Mouse (Mus musculus) midbrain, embryonic 12.5 days (tissue): ENCODE data around the gene Arhgap24. TPM values are rescaled to one million over a fixed set of nuclear protein-coding genes. Genes with fewer than 3 reads are reported as not detected.
"Not testable (repeated sequence)": the region's sequence is repeated elsewhere in the genome, so short reads cannot be mapped to it uniquely, and the experiment has no call there.

Experiments
- ATAC-seq: fragments of 200-750 bp; cut with Nextera tagmentation; 2 replicates; pipeline ENCODE4 v1.8.0; 2017; ENCODE audit warnings: low read depth, moderate TSS enrichment, moderate library complexity; ENCODE audit not compliant: low FRiP score
- H3K27ac ChIP-seq: fragments of 300-500 bp; sonication (generic); replicated peaks from 2 replicates; pipeline ENCODE4 v1.5.1; 2016; ENCODE audit warnings: mild to moderate bottlenecking
- H3K27me3 ChIP-seq: fragments of 300-500 bp; sonication (generic); 2 replicates; pipeline ENCODE4 v1.6.1; 2016; ENCODE audit warnings: mild to moderate bottlenecking
- H3K36me3 ChIP-seq: fragments of 300-500 bp; sonication (generic); 2 replicates; pipeline ENCODE4 v1.6.1; 2016
- H3K4me1 ChIP-seq: fragments of 300-500 bp; sonication (generic); 2 replicates; pipeline ENCODE4 v1.6.1; 2016
- H3K4me2 ChIP-seq: fragments of 300-500 bp; sonication (generic); replicated peaks from 2 replicates; pipeline ENCODE4 v1.6.1; 2016; ENCODE audit warnings: mild to moderate bottlenecking, moderate library complexity
- H3K4me3 ChIP-seq: fragments of 300-500 bp; sonication (generic); 2 replicates; pipeline ENCODE4 v1.5.1; 2016; ENCODE audit warnings: mild to moderate bottlenecking
- H3K9ac ChIP-seq: fragments of 300-500 bp; sonication (generic); replicated peaks from 2 replicates; pipeline ENCODE4 v1.6.1; 2016; ENCODE audit warnings: mild to moderate bottlenecking, moderate library complexity
- H3K9me3 ChIP-seq: fragments of 300-500 bp; sonication (generic); 2 replicates; pipeline ENCODE4 v1.6.1; 2016; ENCODE audit warnings: mild to moderate bottlenecking
- WGBS: fragments of 180-500 bp; shearing (Covaris S2); methylation state at CpG from one replicate; pipeline ENCODE4 v1.1.7; 2016; 5-methylcytosine and 5-hydroxymethylcytosine counted together
- polyA plus RNA-seq: library from polyadenylated mRNA; unstranded; fragments of >200 nt; fragmentation: Nextera tagmentation; extraction: Ambion mirVana; gene quantifications from 2 replicates; pipeline ENCODE4 v1.2.1, GENCODE M21; 2016

Arhgap24 gene
- polyA plus RNA-seq, 1 experiment from 2014 or later, result 5.7 TPM

DNA sequence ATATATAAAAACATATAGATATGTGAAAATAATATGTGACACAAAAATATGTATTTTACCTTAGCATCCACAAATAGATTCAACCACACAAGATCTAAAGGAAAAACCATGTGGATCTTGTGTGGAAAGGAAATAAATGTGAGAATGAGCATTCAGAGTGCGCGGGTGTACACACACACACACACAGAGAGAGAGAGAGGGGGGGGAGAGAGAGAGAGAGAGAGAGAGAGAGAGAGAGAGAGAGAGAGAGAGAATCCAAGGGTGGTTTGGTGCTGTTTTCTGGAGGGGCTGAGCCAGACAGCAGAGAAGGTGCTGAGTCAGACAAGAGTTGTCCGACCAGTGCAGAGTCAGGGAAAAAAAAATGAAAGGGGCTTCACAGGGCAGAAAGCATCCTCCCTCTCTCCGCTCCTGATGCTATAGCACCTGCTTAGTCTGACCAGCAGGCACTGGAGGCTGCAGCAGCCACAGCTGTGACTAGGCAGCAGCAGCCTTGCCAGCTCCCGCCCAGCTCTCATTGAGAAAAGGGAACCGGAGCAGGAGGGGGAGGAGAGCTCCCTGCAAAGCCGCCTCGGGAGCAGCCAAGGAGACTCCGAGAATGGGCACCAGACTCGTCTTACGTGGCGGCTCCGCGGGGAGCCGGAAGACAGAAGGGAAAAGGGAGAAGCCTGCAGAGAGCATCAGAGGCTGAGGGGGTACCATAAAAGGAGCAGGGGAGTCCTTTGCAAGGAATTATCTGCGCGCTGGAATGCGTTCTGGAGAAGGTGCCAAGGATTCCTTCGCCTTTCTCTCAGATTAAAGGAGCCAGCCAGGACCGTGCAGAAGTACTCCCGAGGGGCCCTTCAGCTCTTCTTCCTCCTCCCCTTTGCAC lies 363.8 kb downstream of the Arhgap24 start:
- H3K9me3 ChIP-seq, result no peaks in the 10 kb centered on the region
- peak overlapping the region; percentile 82 for H3K4me2 ChIP-seq
- WGBS, result under 1% methylated on average over 21 of the region's 21 CpGs
- peak overlapping the region; percentile 47 for H3K4me3 ChIP-seq
- peaks cover 27% of the 10 kb centered on the region for H3K4me1 ChIP-seq
- no peaks in the 10 kb centered on the region for H3K36me3 ChIP-seq
- peak overlapping the region; percentile 75 for H3K27ac ChIP-seq
- H3K27me3 ChIP-seq, result peaks cover 4% of the 10 kb centered on the region; the same call in 1 of the 2 replicates
- H3K9ac ChIP-seq, result peak overlapping the region; percentile 52
- peak; percentile 95 for ATAC-seq

DNA sequence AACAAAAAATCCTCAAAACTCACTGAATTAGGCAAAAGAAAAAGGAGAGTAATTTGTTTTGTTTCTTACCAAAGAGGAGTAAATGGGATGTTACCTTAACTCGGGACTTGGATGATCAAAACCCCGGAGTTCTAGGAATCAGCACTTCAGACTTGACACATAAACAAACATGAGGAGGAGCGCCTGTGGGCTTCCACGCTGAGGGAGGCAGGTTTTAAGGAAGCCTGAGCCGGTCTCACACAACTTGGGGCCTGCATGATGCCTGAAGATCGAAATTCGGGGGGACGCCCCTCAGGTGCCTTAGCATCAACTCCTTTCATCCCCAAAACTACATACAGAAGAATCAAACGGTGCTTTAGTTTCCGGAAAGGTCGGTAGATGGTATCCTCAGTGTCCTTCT lies 364.6 kb downstream of the Arhgap24 start:
- peak overlapping the region; percentile 47 for H3K4me3 ChIP-seq
- H3K4me2 ChIP-seq, result peak overlapping the region; percentile 82
- H3K27me3 ChIP-seq, result peaks cover 4% of the 10 kb centered on the region; the same call in 1 of the 2 replicates
- peak overlapping the region; percentile 52; the same call in 1 of the 2 replicates for H3K9ac ChIP-seq
- WGBS, result 20% methylated on average over 11 of the region's 11 CpGs
- no peak overlapping the region; the same call in 1 of the 2 replicates for H3K27ac ChIP-seq
- ATAC-seq, result no peak
- H3K9me3 ChIP-seq, result no peaks in the 10 kb centered on the region
- H3K4me1 ChIP-seq, result peaks cover 27% of the 10 kb centered on the region
- no peaks in the 10 kb centered on the region for H3K36me3 ChIP-seq

DNA sequence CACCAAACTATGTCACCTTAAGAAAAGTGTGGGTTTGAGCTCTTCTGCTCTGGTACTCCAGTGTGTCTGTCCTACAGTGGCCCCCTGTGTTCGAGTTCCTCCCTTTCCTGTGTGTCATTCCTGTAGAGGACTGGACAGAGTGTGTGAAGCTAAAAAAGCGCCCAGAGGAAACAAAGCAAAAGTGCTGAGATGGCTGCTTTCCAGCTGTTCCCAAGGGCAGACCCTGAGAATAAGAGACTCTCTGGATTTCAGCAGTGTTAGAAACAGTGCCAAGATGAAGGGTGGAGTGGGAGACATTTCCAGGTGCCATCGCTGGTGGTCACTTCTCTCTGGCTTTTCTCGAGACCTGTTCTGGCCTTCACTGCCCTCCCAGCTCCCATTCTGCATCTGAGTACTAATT lies 366.7 kb downstream of the Arhgap24 start:
- peaks cover 24% of the 10 kb centered on the region for H3K4me1 ChIP-seq
- no peak overlapping the region for H3K4me3 ChIP-seq
- no peak overlapping the region for H3K4me2 ChIP-seq
- WGBS, result 78% methylated on average over 4 of the region's 4 CpGs
- H3K27ac ChIP-seq, result no peak overlapping the region
- peaks cover 4% of the 10 kb centered on the region; the same call in 1 of the 2 replicates for H3K27me3 ChIP-seq
- H3K9ac ChIP-seq, result no peak overlapping the region
- no peak for ATAC-seq
- no peaks in the 10 kb centered on the region for H3K9me3 ChIP-seq
- H3K36me3 ChIP-seq, result no peaks in the 10 kb centered on the region

DNA sequence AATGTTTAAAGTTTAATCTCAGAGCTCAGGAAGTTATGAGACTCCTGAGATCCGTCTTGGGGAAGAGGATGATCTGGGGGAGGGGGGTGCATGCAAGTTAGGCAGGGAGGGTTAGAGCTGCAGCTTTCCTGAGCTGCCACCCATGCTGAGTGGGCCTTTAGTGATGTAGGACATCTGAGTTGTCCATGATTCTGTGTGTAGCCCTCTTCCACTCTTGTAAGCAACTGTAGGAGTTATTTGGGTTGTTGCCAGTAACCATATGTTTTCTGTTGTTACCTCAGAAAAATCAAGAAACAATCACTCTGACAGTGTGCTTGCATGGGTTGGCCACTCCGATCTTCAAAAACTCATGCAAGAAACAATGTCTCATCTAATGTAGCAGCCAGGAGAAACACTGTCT lies 370.6 kb downstream of the Arhgap24 start:
- Histone ChIP-seq H3K27me3 (no peaks in the 10 kb centered on the region), H3K36me3 (no peaks in the 10 kb centered on the region)
- 90% methylated on average over 2 of the region's 2 CpGs for WGBS

DNA sequence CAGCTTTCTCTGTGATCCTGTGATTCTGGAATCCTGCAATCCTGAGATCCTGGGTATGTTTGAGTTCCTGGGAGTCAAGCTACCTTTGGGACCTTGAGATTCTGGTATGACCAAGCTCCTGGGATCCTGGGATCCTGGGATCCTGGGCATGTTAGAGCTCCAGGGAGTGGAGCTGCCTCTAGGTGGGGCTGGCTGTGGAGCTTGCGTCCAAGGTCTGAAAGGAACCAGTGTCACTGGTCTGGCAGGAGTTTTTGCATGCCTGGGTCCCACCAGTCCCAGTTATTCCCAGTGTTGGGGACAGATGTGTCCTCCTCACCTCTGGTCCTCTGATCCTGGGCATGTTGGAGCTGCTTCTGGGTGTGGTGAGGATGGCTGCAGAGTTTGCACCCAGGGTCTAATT lies 372.6 kb downstream of the Arhgap24 start:
- Histone ChIP-seq H3K4me3 (no peak overlapping the region), H3K27me3 (no peaks in the 10 kb centered on the region), H3K36me3 (no peaks in the 10 kb centered on the region), H3K4me1 (peaks cover 7% of the 10 kb centered on the region), H3K27ac (no peak overlapping the region), H3K4me2 (no peak overlapping the region), H3K9me3 (no peaks in the 10 kb centered on the region), H3K9ac (no peak overlapping the region)
- no peak for ATAC-seq
- WGBS, result 92% methylated on average over 1 of the region's 1 CpGs

More for the DNA sequence above, 370.6 kb downstream of the Arhgap24 start:
- Histone ChIP-seq H3K4me2 (no peak overlapping the region), H3K4me3 (no peak overlapping the region), H3K4me1 (peaks cover 7% of the 10 kb centered on the region), H3K9ac (no peak overlapping the region), H3K9me3 (no peaks in the 10 kb centered on the region), H3K27ac (no peak overlapping the region)
- no peak for ATAC-seq

DNA sequence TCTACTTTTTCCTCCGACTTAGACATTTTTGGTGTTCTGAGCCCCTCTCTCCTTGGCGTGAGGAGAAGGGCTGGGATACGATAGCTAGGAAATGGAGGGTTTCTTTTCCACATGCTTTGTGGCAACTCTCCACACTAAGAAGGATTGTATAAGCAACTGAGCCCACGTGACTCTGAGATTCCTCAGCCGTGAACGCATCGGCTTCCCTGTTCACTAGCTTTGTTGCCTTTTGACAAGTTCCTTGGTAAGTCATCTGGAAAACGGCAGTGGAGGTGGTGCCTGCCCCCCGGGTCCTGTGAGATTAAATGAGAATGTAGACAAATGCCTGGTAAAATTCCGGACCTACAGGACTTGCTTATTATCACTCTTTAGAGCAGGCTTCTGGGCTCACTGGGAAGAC lies 374.6 kb downstream of the Arhgap24 start:
- Histone ChIP-seq H3K4me1 (peaks cover 7% of the 10 kb centered on the region), H3K9me3 (no peaks in the 10 kb centered on the region), H3K27me3 (no peaks in the 10 kb centered on the region), H3K4me3 (no peak overlapping the region), H3K36me3 (no peaks in the 10 kb centered on the region), H3K9ac (0 out of 2 replicates have a peak overlapping the region, but pooled peaks have one; percentile 24), H3K4me2 (peak overlapping the region; percentile 40), H3K27ac (no peak overlapping the region)
- 16% methylated on average over 10 of the region's 10 CpGs for WGBS
- 0 out of 2 replicates have a peak, but pooled peaks have one; percentile 41 for ATAC-seq

DNA sequence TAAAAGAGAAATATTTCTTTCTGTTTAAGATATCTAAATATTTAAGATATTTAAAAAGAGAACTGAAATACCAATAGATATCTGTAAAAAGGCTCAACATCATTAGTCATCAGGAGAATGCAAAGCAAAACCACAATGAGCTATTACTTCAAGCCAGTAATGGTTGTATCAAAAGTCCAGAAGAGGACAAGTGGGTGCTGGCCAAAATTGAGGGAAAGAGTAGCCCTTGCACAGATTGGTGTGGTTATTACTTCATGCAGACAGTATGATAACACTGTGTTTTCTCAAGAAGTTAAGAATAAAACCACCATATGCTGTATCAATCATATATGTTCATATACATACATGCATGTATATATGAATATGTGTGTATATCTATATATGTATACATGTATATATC lies 376.9 kb downstream of the Arhgap24 start:
- no peaks in the 10 kb centered on the region for H3K27me3 ChIP-seq
- no peak overlapping the region for H3K27ac ChIP-seq
- ATAC-seq, result no peak
- no peak overlapping the region for H3K4me3 ChIP-seq
- H3K4me2 ChIP-seq, result no peak overlapping the region
- H3K4me1 ChIP-seq, result peaks cover 7% of the 10 kb centered on the region
- no peak overlapping the region for H3K9ac ChIP-seq
- no peaks in the 10 kb centered on the region for H3K36me3 ChIP-seq
- no peaks in the 10 kb centered on the region for H3K9me3 ChIP-seq

DNA sequence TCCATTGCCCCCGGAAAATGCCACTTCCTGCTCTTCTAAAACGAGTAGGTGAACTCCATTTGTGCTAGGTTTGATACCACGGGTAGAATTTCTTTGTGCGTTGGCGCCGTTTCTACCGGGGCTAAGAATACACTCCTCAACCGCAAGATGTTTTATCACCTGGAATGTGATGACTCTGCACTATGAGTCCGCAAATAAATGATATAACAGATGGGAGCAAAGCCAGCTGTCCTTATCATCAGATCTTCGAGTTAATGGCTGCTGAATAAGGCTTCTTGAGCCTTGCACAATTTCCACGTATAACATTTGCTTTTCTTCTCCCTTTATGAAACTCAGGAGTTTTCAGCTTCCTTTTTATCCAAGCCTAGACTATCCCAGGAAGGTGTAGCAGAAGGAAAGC lies 378.6 kb downstream of the Arhgap24 start:
- Histone ChIP-seq H3K27ac (no peak overlapping the region), H3K9ac (no peak overlapping the region), H3K27me3 (no peaks in the 10 kb centered on the region), H3K9me3 (no peaks in the 10 kb centered on the region), H3K4me1 (peaks cover 7% of the 10 kb centered on the region), H3K4me2 (no peak overlapping the region), H3K4me3 (no peak overlapping the region), H3K36me3 (no peaks in the 10 kb centered on the region)
- WGBS, result 90% methylated on average over 11 of the region's 11 CpGs
- ATAC-seq, result no peak

DNA sequence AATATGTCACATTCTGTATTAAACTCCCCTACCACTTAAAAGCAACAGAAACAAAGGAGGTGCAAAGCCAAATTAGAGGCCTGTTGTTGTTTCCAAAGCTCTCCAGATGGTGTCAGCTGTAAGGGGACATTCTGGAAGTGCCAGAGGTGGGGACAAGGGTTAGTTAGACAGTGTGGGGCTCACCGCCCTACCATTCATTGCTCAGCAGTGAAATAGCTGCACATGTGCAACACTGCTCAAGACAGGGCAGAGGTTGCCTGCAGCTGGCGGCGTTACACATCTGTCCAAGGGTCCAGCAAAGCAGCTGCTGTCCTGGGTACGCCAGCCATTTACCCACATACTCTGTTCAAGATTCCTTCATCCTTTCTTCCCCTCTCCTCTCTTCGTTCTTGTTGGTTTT lies 387.0 kb downstream of the Arhgap24 start:
- no peaks in the 10 kb centered on the region for H3K36me3 ChIP-seq
- 59% methylated on average over 5 of the region's 5 CpGs for WGBS

DNA sequence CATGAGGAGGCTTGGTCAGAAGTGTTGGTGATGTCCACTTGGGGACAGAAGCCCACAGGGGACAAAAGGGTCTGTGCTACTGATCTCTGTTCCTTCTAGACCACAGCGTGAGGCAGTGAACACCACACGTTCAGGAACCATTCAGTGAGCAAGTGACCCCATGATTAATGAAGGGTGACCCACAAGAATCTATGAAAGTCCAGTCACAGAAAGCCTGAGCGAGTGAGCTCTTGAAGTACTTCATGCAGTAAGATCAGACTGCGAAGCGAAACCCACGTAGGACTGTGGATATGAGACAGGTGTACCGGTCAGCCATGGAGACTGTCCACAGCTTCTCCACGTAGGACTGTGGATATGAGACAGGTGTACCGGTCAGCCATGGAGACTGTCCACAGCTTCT lies 391.8 kb downstream of the Arhgap24 start:
- H3K4me2 ChIP-seq, H3K9ac ChIP-seq, H3K36me3 ChIP-seq, H3K9me3 ChIP-seq, H3K4me3 ChIP-seq, H3K27ac ChIP-seq, H3K4me1 ChIP-seq, ATAC-seq, H3K27me3 ChIP-seq: not testable (repeated sequence)
- WGBS, result 88% methylated on average over 9 of the region's 9 CpGs

More for the DNA sequence above, 387.0 kb downstream of the Arhgap24 start:
- Histone ChIP-seq H3K4me1 (no peaks in the 10 kb centered on the region), H3K4me3 (no peak overlapping the region), H3K9ac (no peak overlapping the region), H3K27ac (no peak overlapping the region), H3K27me3 (no peaks in the 10 kb centered on the region), H3K9me3 (no peaks in the 10 kb centered on the region), H3K4me2 (no peak overlapping the region)
- ATAC-seq, result no peak

DNA sequence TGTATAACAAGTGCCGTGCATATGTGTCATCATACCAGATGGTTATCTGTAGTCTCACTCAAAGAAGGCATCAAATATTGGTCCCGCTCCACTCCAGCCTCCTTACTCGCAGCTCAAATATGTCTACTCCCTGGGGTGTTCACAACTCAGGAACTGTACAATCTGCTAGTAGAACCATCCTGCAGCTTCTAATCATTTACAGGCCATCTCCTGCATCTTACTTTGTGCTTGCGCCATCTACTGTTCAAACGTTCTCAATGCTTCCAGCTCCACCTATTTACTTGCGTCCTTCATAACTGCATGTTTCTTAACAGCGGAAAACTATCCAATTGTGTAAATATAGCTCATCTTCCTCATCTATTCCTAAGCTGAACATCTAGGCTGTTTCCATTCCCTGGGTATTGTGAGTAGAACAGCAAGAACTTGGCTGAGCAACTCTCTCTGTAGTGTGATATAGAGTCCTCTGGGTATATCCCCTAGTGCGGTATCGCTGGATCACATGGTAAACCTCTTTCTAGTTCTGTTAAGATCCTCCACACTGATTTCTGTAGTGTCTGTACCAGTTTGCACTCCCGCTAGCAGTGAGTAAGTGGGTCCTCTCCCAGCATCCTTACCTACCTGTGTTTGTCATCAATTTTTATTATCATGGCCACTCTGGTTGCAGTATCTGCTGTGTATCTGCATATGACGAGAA lies 393.6 kb downstream of the Arhgap24 start:
- no peaks in the 10 kb centered on the region for H3K36me3 ChIP-seq
- no peaks in the 10 kb centered on the region for H3K27me3 ChIP-seq
- H3K4me2 ChIP-seq, result no peak overlapping the region
- H3K27ac ChIP-seq, result no peak overlapping the region
- no peaks in the 10 kb centered on the region for H3K4me1 ChIP-seq
- no peak overlapping the region for H3K4me3 ChIP-seq
- H3K9me3 ChIP-seq, result no peaks in the 10 kb centered on the region
- 45% methylated on average over 11 of the region's 11 CpGs for WGBS
- peak; percentile 47; the same call in 1 of the 2 replicates for ATAC-seq
- no peak overlapping the region for H3K9ac ChIP-seq

DNA sequence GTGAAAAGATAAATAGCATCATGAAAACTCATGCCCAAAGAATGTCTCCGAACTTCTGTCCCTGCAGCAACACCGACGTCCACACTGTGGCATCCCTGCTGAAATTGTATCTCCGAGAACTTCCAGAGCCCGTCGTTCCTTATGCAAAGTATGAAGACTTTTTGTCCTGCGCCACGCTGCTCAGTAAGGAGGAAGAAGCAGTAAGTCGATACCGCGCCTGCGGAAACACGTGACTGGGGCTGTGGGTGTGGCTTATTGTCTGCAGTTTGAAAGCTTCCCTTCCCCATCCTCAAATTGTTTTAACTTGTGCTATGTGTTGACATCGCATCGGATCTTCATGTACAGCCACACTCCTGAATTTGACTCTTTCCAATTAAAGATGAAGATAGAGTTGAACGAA lies 394.4 kb downstream of the Arhgap24 start:
- no peak overlapping the region for H3K27ac ChIP-seq
- 66% methylated on average over 16 of the region's 16 CpGs for WGBS

More for the DNA sequence above, 394.4 kb downstream of the Arhgap24 start:
- H3K4me1 ChIP-seq, result no peaks in the 10 kb centered on the region
- H3K27me3 ChIP-seq, result no peaks in the 10 kb centered on the region
- no peaks in the 10 kb centered on the region for H3K36me3 ChIP-seq
- no peaks in the 10 kb centered on the region for H3K9me3 ChIP-seq
- ATAC-seq, result no peak
- H3K9ac ChIP-seq, result no peak overlapping the region
- no peak overlapping the region for H3K4me2 ChIP-seq
- no peak overlapping the region for H3K4me3 ChIP-seq
